Mouse (Mus musculus) hindbrain, embryonic 16.5 days (tissue): ENCODE results near the gene Macrod1. TPM values are rescaled to one million over a fixed set of nuclear protein-coding genes. Genes with fewer than 3 reads are reported as not detected.
A peak's percentile ranks its signal among the peaks of the same experiment; 100 is the strongest.

Experiments used
- ATAC-seq: fragments of 200-750 bp; cut with Nextera tagmentation; 2 replicates; pipeline ENCODE4 v1.8.0; 2017; ENCODE audit warnings: moderate TSS enrichment, moderate library complexity
- H3K27ac ChIP-seq: fragments of 300-500 bp; sonication (generic); 2 replicates; pipeline ENCODE4 v1.5.1; 2014; ENCODE audit warnings: low read depth, mild to moderate bottlenecking, control low read depth, low read length, moderate library complexity
- H3K27me3 ChIP-seq: fragments of 300-500 bp; sonication (generic); replicated peaks from 2 replicates; pipeline ENCODE4 v1.6.1; 2014; ENCODE audit warnings: low read length; ENCODE audit not compliant: control insufficient read depth, insufficient read depth
- H3K36me3 ChIP-seq: fragments of 300-500 bp; sonication (generic); 2 replicates; pipeline ENCODE4 v1.6.1; 2014; ENCODE audit warnings: mild to moderate bottlenecking, low read length, moderate library complexity, mixed read lengths; ENCODE audit not compliant: control insufficient read depth, insufficient read depth
- H3K4me1 ChIP-seq: fragments of 300-500 bp; sonication (generic); 2 replicates; pipeline ENCODE4 v1.6.1; 2014; ENCODE audit warnings: low read depth, low read length; ENCODE audit not compliant: control insufficient read depth, insufficient read depth
- H3K4me2 ChIP-seq: fragments of 300-500 bp; sonication (generic); 2 replicates; pipeline ENCODE4 v1.6.1; 2014; ENCODE audit warnings: mild to moderate bottlenecking, low read length, control low read depth, moderate library complexity
- H3K4me3 ChIP-seq: fragments of 300-500 bp; sonication (generic); 2 replicates; pipeline ENCODE4 v1.5.1; 2014; ENCODE audit warnings: mild to moderate bottlenecking, low read length, control low read depth, moderate library complexity
- H3K9ac ChIP-seq: fragments of 300-500 bp; sonication (generic); 2 replicates; pipeline ENCODE4 v1.6.1; 2014; ENCODE audit warnings: low read depth, mild to moderate bottlenecking, control low read depth, low read length, moderate library complexity
- H3K9me3 ChIP-seq: fragments of 300-500 bp; sonication (generic); 2 replicates; pipeline ENCODE4 v1.6.1; 2014; ENCODE audit warnings: mild to moderate bottlenecking, low read length, moderate library complexity; ENCODE audit not compliant: control insufficient read depth
- whole genome bisulfite sequencing: fragments of 180-500 bp; shearing (Covaris S2); extraction: QIAGEN DNeasy Blood & Tissue Kit; methylation state at CpG from one replicate; pipeline ENCODE4 v1.1.7; 2014; 5-methylcytosine and 5-hydroxymethylcytosine counted together
- polyA plus RNA-seq: library from polyadenylated mRNA; unstranded; fragments of >200 nt; fragmentation: Nextera tagmentation; extraction: Ambion mirVana; gene quantifications from 2 replicates; pipeline ENCODE4 v1.2.1, GENCODE M21; 2015

Gene Macrod1
- polyA plus RNA-seq, 1 experiment from 2014 or later: 6.3 TPM

DNA sequence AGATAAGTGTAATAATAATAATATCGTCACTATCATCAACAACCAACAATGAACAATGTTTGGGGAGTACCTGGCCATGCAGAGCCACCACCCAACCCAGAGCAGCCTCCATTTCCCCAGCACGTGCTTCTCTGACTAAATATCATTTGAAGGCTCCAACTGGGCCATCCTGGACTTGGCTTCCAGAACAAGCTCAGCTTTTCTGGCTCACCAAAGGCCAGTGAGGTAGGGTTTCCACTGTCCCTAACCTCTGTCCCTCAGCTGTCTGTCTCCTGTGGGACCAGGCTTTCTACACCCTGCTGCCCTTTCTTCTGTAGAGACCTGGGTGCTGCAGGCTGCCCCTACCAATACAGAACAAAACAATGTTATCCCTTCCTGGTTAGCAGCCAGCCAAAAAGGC lies 50.0 kb downstream of the Macrod1 start:
- Histone ChIP-seq H3K4me1 (peaks cover 51% of the 10 kb centered on the region), H3K4me2 (no peak overlapping the region), H3K27me3 (no peaks in the 10 kb centered on the region), H3K9ac (no peak overlapping the region), H3K4me3 (no peak overlapping the region), H3K27ac (no peak overlapping the region), H3K9me3 (no peaks in the 10 kb centered on the region), H3K36me3 (no peaks in the 10 kb centered on the region)
- WGBS: 90% methylated on average over 2 of the region's 2 CpGs
- no peak for ATAC-seq

DNA sequence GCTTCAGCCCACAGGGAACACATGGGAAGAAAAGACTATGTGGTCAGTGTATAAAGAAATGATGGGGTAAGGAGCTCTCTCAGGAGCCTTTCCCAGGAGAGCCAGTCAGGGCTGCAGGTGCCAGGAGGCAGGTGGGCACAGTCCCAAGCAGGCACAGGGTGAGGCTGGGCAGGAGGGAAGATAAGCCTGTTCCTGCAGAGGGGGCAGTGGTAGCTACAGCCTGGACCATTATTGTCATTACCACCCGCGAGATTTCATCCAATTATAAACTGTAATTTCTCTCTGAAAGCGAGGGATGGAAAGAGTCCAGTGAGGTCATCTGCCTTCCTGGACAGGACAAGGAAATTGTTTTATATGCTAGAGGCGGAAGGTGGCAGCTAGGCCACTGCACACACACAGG lies 50.6 kb downstream of the Macrod1 start:
- Histone ChIP-seq H3K27me3 (no peaks in the 10 kb centered on the region), H3K4me2 (no peak overlapping the region), H3K9ac (no peak overlapping the region), H3K9me3 (no peaks in the 10 kb centered on the region), H3K27ac (no peak overlapping the region), H3K36me3 (no peaks in the 10 kb centered on the region), H3K4me3 (no peak overlapping the region), H3K4me1 (peaks cover 48% of the 10 kb centered on the region)
- no peak for ATAC-seq
- WGBS: 86% methylated on average over 4 of the region's 4 CpGs

DNA sequence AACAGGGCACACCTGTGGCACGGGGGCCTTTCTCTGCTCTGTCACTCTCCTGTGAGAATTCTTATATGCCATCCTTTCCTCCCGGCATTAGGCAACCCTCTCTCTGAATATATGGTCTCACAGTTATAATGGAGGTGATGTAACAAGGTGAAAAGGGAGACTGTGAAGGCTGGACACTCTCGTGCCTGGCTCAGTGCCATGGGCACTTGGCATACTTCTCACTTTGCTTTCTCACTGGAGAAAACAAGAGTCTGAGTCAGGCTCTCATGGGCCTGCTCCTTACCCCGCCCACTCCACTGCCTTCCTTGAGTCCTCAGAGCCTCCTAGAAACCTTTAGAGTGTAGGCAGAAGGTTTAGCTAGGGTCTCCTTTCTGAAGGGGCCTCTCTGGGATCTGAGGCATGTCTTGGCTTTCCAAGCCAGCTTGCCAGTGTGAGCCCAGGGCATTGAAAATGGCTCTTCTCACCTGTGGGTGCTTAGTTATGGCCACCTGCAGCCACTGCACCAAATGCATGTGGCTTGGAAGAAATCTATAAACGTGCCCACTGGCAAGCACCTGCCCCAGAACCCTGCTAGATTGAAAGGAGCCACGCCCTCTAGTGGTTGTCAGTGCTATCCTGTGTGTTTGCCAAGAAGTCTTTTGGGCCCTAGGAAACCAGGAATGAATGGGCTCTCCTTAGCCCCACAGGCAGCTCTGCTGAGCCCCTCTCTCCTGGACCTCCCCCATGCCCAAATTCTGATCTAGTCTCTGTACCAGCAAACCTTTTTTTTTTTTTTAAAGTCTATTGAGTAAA lies 51.7 kb downstream of the Macrod1 start:
- Histone ChIP-seq H3K9ac (no peak overlapping the region), H3K4me2 (no peak overlapping the region), H3K27me3 (no peaks in the 10 kb centered on the region), H3K27ac (no peak overlapping the region), H3K36me3 (no peaks in the 10 kb centered on the region), H3K9me3 (no peaks in the 10 kb centered on the region), H3K4me3 (no peak overlapping the region), H3K4me1 (peaks cover 38% of the 10 kb centered on the region)
- no peak for ATAC-seq
- WGBS: 49% methylated on average over 6 of the region's 6 CpGs

DNA sequence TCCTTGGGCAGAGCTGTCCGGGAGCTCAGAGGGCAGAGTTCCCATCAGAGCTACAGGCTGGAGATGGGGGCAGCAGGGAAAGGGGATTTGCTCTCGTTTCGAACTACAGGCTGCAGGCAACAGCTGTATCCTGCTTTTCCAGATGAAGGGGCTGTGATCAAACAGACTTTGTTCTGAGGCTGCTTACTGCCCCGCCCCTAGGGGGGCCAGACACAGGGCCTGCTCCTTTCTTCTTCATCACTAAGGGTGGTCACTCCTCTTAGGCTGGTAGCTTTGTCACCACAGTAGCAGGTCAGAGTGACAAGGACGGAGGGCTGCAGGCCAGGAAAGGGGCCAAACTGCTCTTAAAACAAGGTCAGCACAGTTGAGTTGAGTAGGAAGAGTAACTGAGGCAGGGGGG lies 53.5 kb downstream of the Macrod1 start:
- H3K9me3 ChIP-seq: no peaks in the 10 kb centered on the region
- peaks cover 36% of the 10 kb centered on the region for H3K4me1 ChIP-seq
- H3K27me3 ChIP-seq: no peaks in the 10 kb centered on the region
- H3K4me3 ChIP-seq: no peak overlapping the region
- no peak for ATAC-seq
- 18% methylated on average over 5 of the region's 5 CpGs for WGBS
- H3K36me3 ChIP-seq: no peaks in the 10 kb centered on the region
- no peak overlapping the region for H3K9ac ChIP-seq
- no peak overlapping the region for H3K4me2 ChIP-seq
- H3K27ac ChIP-seq: no peak overlapping the region

DNA sequence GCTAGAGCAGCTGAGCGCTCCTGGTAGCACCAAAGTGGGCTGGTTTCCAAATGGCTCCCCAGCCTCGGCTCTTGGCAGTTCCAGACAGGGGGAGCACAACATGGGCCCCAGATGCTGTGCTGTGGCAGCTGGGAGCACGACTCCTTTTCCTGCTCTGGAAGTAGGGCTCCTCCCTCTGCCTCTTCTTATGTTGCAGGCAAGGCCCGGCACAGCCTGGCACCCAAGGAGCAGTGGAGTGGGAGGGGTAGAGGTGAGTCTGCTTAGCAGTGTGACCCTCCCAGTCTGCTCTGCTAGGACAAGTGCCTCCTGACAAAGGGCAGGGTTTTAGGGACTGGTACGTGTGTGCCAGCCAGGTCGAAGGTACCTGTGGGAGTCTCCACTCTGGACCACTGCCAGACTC lies 54.3 kb downstream of the Macrod1 start:
- Histone ChIP-seq H3K4me3 (no peak overlapping the region), H3K36me3 (no peaks in the 10 kb centered on the region), H3K4me2 (no peak overlapping the region), H3K27me3 (no peaks in the 10 kb centered on the region), H3K9me3 (no peaks in the 10 kb centered on the region), H3K9ac (no peak overlapping the region), H3K4me1 (peaks cover 31% of the 10 kb centered on the region), H3K27ac (no peak overlapping the region)
- no peak for ATAC-seq
- 47% methylated on average over 6 of the region's 6 CpGs for WGBS

DNA sequence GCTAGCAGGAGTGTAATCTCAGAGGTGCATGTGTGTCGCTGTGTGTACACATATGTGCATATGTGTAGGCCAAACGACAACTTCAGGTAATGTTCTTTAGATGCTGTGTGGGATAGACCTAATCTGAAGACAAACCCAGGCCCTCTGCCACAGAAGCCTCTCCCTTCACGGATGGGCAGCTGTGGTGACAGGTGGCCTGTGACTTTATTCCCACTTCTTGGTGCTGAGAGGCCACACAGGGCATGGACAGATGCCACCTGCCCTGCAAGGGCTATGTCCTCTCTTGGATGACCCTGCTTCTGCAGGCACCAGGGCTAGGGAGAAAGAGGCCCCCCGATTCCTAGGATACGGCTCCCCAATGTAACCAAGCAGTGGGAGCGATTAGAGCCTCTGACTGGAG lies 54.7 kb downstream of the Macrod1 start:
- Histone ChIP-seq H3K4me1 (peaks cover 31% of the 10 kb centered on the region), H3K27me3 (no peaks in the 10 kb centered on the region), H3K4me2 (no peak overlapping the region), H3K4me3 (no peak overlapping the region), H3K27ac (no peak overlapping the region), H3K9ac (no peak overlapping the region), H3K9me3 (no peaks in the 10 kb centered on the region), H3K36me3 (no peaks in the 10 kb centered on the region)
- WGBS: 86% methylated on average over 6 of the region's 6 CpGs
- no peak for ATAC-seq

DNA sequence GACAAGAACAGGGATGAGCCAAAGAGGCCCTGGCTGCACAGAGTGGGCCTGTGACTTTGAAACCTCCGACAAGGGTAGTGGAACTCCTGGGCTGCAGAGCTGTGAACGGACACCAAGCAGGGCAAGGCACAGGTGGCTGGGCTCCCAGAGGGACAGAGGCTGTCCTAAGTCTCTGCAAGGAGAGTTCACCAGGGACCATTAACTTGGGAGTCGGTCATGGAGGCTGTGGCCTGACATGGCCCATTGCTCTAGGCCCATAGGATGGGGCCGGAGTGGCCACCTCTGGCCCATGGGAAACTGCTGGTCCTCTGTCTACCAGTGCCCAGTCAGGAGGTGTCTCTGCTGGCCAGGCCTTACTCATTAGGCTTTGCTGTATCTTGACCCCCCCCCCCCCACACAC lies 55.1 kb downstream of the Macrod1 start:
- no peak overlapping the region for H3K4me3 ChIP-seq
- 81% methylated on average over 3 of the region's 4 CpGs for WGBS
- H3K27ac ChIP-seq: no peak overlapping the region
- no peaks in the 10 kb centered on the region for H3K36me3 ChIP-seq
- H3K4me1 ChIP-seq: peaks cover 33% of the 10 kb centered on the region
- ATAC-seq: no peak
- no peak overlapping the region for H3K9ac ChIP-seq
- H3K27me3 ChIP-seq: no peaks in the 10 kb centered on the region
- H3K4me2 ChIP-seq: no peak overlapping the region
- no peaks in the 10 kb centered on the region for H3K9me3 ChIP-seq

DNA sequence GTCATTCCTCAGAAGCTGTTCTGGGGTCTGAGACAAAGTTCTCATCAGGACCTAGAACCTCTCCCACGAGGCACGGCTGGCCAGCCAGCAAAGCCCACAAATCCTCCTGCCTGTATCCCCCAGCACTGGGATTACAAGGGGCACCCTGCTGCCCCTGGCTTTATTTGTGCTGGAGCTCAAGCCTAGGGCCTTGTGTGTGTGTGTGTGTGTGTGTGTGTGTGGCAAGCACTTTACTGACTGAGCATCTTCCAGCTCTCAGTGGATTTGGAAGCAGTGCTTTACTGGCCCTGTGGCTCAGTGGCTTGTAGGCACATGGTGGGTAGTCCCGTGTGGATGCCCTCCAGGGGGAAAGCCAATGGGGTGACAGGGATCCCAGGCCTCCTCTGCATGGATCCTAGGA lies 56.0 kb downstream of the Macrod1 start:
- Histone ChIP-seq H3K4me1 (peaks cover 33% of the 10 kb centered on the region), H3K9ac (no peak overlapping the region), H3K27ac (no peak overlapping the region), H3K4me3 (no peak overlapping the region), H3K36me3 (no peaks in the 10 kb centered on the region), H3K27me3 (no peaks in the 10 kb centered on the region), H3K4me2 (no peak overlapping the region), H3K9me3 (no peaks in the 10 kb centered on the region)
- WGBS: 31% methylated on average over 3 of the region's 3 CpGs
- no peak for ATAC-seq

DNA sequence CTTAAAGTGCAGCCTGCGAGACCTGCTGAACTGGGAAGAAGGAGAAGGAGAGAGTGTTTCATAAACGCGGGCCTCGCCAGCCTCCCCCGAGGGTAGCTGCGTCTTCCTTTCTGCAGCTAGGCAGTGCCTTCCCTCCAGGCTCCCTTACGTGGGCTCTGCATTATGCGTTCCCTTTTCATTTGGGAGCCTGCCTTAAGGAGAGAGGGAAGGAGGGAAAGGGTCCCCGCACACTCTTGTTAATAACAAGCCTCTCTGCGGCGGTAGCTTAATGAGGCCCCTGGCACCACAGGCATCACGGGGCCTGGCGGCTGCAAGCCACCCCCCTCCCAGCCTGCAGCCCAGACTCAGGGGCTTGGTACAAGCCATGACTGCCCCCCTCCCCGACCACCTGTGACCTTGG lies 57.0 kb downstream of the Macrod1 start:
- H3K9ac ChIP-seq: no peak overlapping the region
- no peaks in the 10 kb centered on the region for H3K36me3 ChIP-seq
- peak overlapping the region; percentile 30; the same call in 1 of the 2 replicates for H3K27ac ChIP-seq
- ATAC-seq: no peak
- no peak overlapping the region for H3K4me2 ChIP-seq
- H3K27me3 ChIP-seq: no peaks in the 10 kb centered on the region
- peaks cover 29% of the 10 kb centered on the region for H3K4me1 ChIP-seq
- no peak overlapping the region for H3K4me3 ChIP-seq
- WGBS: 11% methylated on average over 14 of the region's 14 CpGs
- H3K9me3 ChIP-seq: no peaks in the 10 kb centered on the region
